Mouse (Mus musculus) ES-E14 (cell line): ENCODE data around the gene Flrt2.

Experiments
- HCFC1 ChIP-seq: IDR thresholded peaks from 2 replicates; pipeline ENCODE4 v1.6.1; 2012; ENCODE audit warnings: low read length, inconsistent platforms, borderline replicate concordance; ENCODE audit not compliant: insufficient read depth
- MAFK ChIP-seq: IDR thresholded peaks from 2 replicates; pipeline ENCODE4 v1.6.1; 2014; ENCODE audit warnings: mild to moderate bottlenecking, low read depth, low read length, inconsistent platforms; ENCODE audit not compliant: insufficient read depth
- ZC3H11A ChIP-seq: IDR thresholded peaks from 2 replicates; pipeline ENCODE4 v1.6.1; 2012; ENCODE audit warnings: low read depth, mild to moderate bottlenecking, inconsistent platforms, low read length, borderline replicate concordance
- ZNF384 ChIP-seq: IDR thresholded peaks from 2 replicates; pipeline ENCODE4 v1.6.1; 2012; ENCODE audit warnings: low read depth, low read length, inconsistent platforms

DNA sequence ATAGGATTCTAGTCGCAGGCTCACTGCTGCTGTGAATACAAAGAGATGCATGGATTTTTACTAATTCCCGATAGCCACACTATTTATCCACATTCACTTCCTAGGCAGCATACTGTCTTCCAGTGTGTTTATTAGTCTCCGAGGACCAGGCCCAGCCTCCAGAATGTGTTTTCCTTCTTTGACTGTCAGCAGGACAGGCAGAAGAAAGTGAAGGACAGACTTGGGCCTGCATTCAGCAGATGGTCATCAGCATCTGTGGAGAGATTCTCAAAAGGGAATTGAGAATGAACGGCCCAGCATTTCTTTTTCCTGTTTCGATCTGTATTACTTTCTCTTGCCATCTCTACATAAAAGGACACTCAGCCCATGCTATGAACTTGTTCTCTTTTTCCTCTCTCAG, 46.0 kb downstream of the Flrt2 start:
- TF ChIP-seq HCFC1 (no peak), ZC3H11A (no peak), ZNF384 (no peak), MAFK (no peak)
